Mouse (Mus musculus): Measurements from ENCODE around the gene Olfr566.

The Olfr566 gene

DNA sequence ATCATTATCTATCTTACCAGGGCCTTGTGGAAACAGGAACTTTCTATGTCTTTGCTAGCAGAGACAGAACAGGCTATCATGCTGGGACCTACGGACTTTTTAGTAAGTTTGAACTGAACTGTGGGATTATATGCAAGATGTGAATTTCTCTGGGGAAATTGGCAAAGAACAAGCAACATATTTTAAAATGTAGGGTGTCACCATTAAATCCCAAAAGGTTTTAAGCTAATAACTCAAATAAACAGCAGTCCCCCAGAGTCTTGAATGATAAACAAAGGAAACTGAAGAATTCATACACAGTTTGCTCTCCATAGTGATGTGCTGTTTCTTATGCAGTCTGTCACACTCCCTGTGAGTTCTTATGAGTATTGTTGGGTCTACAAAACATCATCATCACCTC is at the start of gene Olfr566:
Gene Olfr566 (minus strand): TSS at position 101 of the 400 bp plus-strand sequence.
- in situ Hi-C loops (cut with MseI, MboI), result no loop called here

DNA sequence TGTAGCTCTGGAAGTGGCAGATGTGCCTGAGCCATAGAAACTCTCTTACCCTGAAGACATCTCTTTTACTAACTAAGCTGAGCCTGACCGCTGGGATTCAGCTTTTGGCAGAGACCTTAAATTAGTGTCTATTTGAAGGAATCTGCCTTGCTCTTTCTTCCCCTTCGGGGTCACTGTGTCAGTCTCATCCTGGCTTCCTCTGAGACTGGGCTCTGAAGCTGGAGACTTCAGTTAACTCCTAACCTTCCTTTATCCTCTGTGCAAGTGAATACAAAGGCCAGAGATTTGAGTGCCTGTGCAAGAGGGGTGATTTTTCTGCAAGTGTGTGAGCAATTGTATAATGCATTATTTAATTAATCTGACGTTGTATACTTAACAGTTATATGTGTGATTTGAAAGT is 32.2 kb upstream of the Olfr566 start, which contains the start of gene Olfr569:
Gene Olfr569 (minus strand): TSS at position 101 of the 400 bp plus-strand sequence.
- in situ Hi-C loops (cut with MseI, MboI), result no loop called here

DNA sequence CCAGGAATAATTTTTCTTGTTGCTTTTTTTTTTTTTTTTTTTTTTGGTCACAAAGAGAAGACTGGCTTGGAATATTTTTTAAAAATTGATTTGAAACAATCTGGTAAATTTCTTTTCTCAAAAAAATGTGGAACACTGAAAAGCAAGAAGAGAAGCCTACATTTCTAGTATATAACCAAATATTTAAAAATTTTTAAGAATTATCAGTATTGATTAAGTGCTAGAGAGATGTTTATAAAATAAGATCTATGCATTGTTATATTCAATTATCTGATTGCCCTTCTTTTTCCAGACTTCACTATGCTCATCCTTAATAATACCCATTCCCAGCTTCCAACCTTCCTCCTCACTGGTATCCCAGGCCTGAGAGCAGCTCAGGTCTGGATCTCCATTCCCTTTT is 18.3 kb upstream of the Olfr566 start, which contains the start of gene Olfr568:
Gene Olfr568 (plus strand): TSS at position 301 of the 400 bp plus-strand sequence.
- in situ Hi-C loops (cut with MseI, MboI), result no loop called here

DNA sequence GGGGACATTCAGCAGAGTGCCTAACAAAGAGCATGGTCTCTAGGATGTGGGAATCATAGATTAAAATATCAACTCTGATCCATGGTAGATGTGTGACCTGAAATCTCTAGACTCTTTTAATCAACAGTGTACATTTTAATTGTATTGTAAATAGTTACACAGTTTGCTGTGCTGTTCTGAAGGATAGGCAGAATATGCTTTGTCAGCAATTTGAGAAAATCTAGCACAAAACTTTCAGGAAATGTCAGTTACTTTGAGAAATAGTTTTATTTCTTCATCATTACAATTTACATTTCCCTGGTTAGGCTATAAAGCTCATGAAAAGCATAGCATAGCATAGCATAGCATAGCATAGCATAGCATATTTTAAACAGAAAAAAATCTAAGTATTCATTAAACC is 2.8 kb downstream of the Olfr566 start:
- in situ Hi-C loops (cut with MseI, MboI), result no loop called here

Measured in mouse trophoblast stem cell (cell line).